ENCODE assay signal across 17 mouse cellular contexts in the genomic region with DNA sequence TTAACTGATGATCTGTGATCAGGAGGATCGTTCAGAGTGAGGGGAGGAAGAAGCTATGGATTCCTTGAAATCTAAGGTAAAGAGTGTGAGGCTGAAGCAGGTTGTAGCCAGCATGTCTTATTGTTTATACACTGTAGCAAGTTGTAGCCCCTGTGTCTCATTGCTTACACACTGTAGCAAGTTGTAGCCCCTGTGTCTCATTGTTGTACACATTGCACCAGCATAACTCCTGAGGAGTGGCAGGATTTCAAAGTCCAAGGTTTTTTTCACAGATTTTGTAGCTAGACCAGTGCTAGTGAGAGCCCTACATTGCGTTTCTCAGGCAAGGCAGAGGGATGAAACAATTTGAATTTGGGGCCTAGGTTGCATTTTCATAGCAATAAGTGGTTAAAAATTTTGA.
"Had no signal": no experiment of that assay in that cellular context is flagged by ENCODE, and none has a peak within 500 bp of the region (broad histone marks: within the 10 kb centered on the region; RNA-seq: fewer than 3 reads in every experiment).

No protein-coding gene starts in this region.

- H3K36me3 ChIP-seq: neural tube, embryonic 13.5 days had no signal

- H3K4me2 ChIP-seq: limb, embryonic 12.5 days; limb, embryonic 15.5 days; liver, embryonic 11.5 days; lung, embryonic 14.5 days; midbrain, embryonic 13.5 days; neural tube, embryonic 13.5 days had no signal

- H3K27ac ChIP-seq: limb, embryonic 12.5 days; limb, embryonic 15.5 days; liver, embryonic 14.5 days; macrophage; midbrain, embryonic 13.5 days; neural tube, embryonic 13.5 days had no signal

- ATAC-seq: liver, postnatal 0 days; lung, postnatal 0 days; midbrain, embryonic 13.5 days; midbrain, embryonic 16.5 days had no signal

- H3K9me3 ChIP-seq: limb, embryonic 15.5 days; midbrain, embryonic 13.5 days had no signal

- DNase-seq: kidney, adult 9 months; kidney, postnatal 14 days; kidney, postnatal 4 days; left cerebral cortex, postnatal 4 days; liver, postnatal 0 days; lung, embryonic 14.5 days; thymus, postnatal 25 days had no signal

- H3K27me3 ChIP-seq: limb, embryonic 12.5 days; limb, embryonic 15.5 days; midbrain, embryonic 13.5 days; neural tube, embryonic 13.5 days had no signal

- H3K4me3 ChIP-seq: limb, embryonic 12.5 days; limb, embryonic 15.5 days; midbrain, embryonic 13.5 days; myocyte; neural tube, embryonic 13.5 days had no signal

- H3K9ac ChIP-seq: limb, embryonic 12.5 days; limb, embryonic 15.5 days; liver, embryonic 14.5 days; liver, postnatal 0 days; lung, embryonic 14.5 days; midbrain, embryonic 13.5 days; neural tube, embryonic 13.5 days had no signal
